Mouse (Mus musculus) lung, postnatal 0 days (tissue): Measurements from ENCODE around the gene Sh3tc1.

Experiments used
- CTCF ChIP-seq: IDR thresholded peaks from 2 replicates; pipeline ENCODE4 v1.5.1; 2016; ENCODE audit warnings: antibody characterized with exemption, mild to moderate bottlenecking
- EP300 ChIP-seq: IDR thresholded peaks from 2 replicates; pipeline ENCODE4 v1.6.1; 2016; ENCODE audit warnings: antibody characterized with exemption, mild to moderate bottlenecking, control low read depth

- TF ChIP-seq EP300 = no peak
- TF ChIP-seq CTCF = no peak
These were observed 20.4 kb downstream of the Sh3tc1 start for GRCm38 (mm10) chr5:35719343-35719742.
